Mouse (Mus musculus) midbrain, embryonic 16.5 days (tissue): Measurements from ENCODE around the gene Tvp23b. TPM values are rescaled to one million over a fixed set of nuclear protein-coding genes. Genes with fewer than 3 reads are reported as not detected.

Experiments used
- ATAC-seq: fragments of 200-750 bp; cut with Nextera tagmentation; 2 replicates; pipeline ENCODE4 v1.8.0; 2017; ENCODE audit warnings: moderate TSS enrichment
- H3K27ac ChIP-seq: fragments of 300-500 bp; sonication (generic); 2 replicates; pipeline ENCODE4 v1.5.1; 2014; ENCODE audit warnings: mild to moderate bottlenecking, low read length, mixed read lengths
- H3K27me3 ChIP-seq: fragments of 300-500 bp; sonication (generic); 2 replicates; pipeline ENCODE4 v1.6.1; 2014; ENCODE audit warnings: low read depth, low read length, mixed read lengths; ENCODE audit not compliant: control insufficient read depth, insufficient read depth
- H3K36me3 ChIP-seq: fragments of 300-500 bp; sonication (generic); 2 replicates; pipeline ENCODE4 v1.6.1; 2014; ENCODE audit warnings: mild to moderate bottlenecking, low read length, moderate library complexity, mixed read lengths; ENCODE audit not compliant: control insufficient read depth, insufficient read depth
- H3K4me1 ChIP-seq: fragments of 300-500 bp; sonication (generic); 2 replicates; pipeline ENCODE4 v1.6.1; 2014; ENCODE audit warnings: mild to moderate bottlenecking, low read length, mixed read lengths; ENCODE audit not compliant: control insufficient read depth, insufficient read depth
- H3K4me2 ChIP-seq: fragments of 300-500 bp; sonication (generic); 2 replicates; pipeline ENCODE4 v1.6.1; 2014; ENCODE audit warnings: mild to moderate bottlenecking, low read length, mixed read lengths
- H3K4me3 ChIP-seq: fragments of 300-500 bp; sonication (generic); 2 replicates; pipeline ENCODE4 v1.5.1; 2014; ENCODE audit warnings: low read depth, mild to moderate bottlenecking, low read length, moderate library complexity, mixed read lengths
- H3K9ac ChIP-seq: fragments of 300-500 bp; sonication (generic); 2 replicates; pipeline ENCODE4 v1.6.1; 2014; ENCODE audit warnings: low read depth, low read length, mixed read lengths
- H3K9me3 ChIP-seq: fragments of 300-500 bp; sonication (generic); replicated peaks from 2 replicates; pipeline ENCODE4 v1.6.1; 2014; ENCODE audit warnings: mild to moderate bottlenecking, low read length, mixed read lengths; ENCODE audit not compliant: control insufficient read depth, poor library complexity, severe bottlenecking
- WGBS: fragments of 180-500 bp; shearing (Covaris S2); extraction: QIAGEN DNeasy Blood & Tissue Kit; methylation state at CpG from one replicate; pipeline ENCODE4 v1.1.7; 2014; 5-methylcytosine and 5-hydroxymethylcytosine counted together
- polyA plus RNA-seq: library from polyadenylated mRNA; unstranded; fragments of >200 nt; fragmentation: Nextera tagmentation; extraction: Ambion mirVana; gene quantifications from 2 replicates; pipeline ENCODE4 v1.2.1, GENCODE M21; 2015

The Tvp23b gene
- polyA plus RNA-seq, 1 experiment from 2014 or later, result 68.0 TPM

- 78% methylated on average over 6 of the region's 6 CpGs for WGBS
- ATAC-seq, result no peak
- H3K9ac ChIP-seq, result no peak overlapping the region
These were observed 64.3 kb downstream of the Tvp23b start for GRCm38 (mm10) chr11:62943538-62943937.

GRCm38 (mm10) chr11:62945514-62945913 lies 66.3 kb downstream of the Tvp23b start:
- Histone ChIP-seq H3K27ac (no peak overlapping the region), H3K36me3 (no peaks in the 10 kb centered on the region), H3K4me3 (no peak overlapping the region), H3K9me3 (no peaks in the 10 kb centered on the region), H3K9ac (no peak overlapping the region), H3K4me2 (no peak overlapping the region), H3K27me3 (no peaks in the 10 kb centered on the region), H3K4me1 (no peaks in the 10 kb centered on the region)
- ATAC-seq, result no peak
- WGBS, result 76% methylated on average over 4 of the region's 4 CpGs

More at GRCm38 (mm10) chr11:62943538-62943937, 64.3 kb downstream of the Tvp23b start:
- Histone ChIP-seq H3K36me3 (no peaks in the 10 kb centered on the region), H3K9me3 (no peaks in the 10 kb centered on the region), H3K27ac (no peak overlapping the region), H3K27me3 (no peaks in the 10 kb centered on the region), H3K4me3 (no peak overlapping the region), H3K4me1 (no peaks in the 10 kb centered on the region), H3K4me2 (no peak overlapping the region)

GRCm38 (mm10) chr11:62949548-62949947 lies 70.3 kb downstream of the Tvp23b start:
- Histone ChIP-seq H3K9me3 (no peaks in the 10 kb centered on the region), H3K4me1 (no peaks in the 10 kb centered on the region), H3K36me3 (no peaks in the 10 kb centered on the region), H3K27ac (no peak overlapping the region), H3K9ac (no peak overlapping the region), H3K4me2 (no peak overlapping the region), H3K27me3 (no peaks in the 10 kb centered on the region), H3K4me3 (no peak overlapping the region)
- no peak for ATAC-seq
- 79% methylated on average over 1 of the region's 1 CpGs for WGBS

- 78% methylated on average over 3 of the region's 3 CpGs for WGBS
- Histone ChIP-seq H3K27ac (no peak within 1 kb of the TSS), H3K36me3 (no peaks in the 10 kb centered on the region), H3K9me3 (0 out of 2 replicates have a peak, but pooled peaks cover 2% of the 10 kb centered on the region), H3K27me3 (no peaks in the 10 kb centered on the region), H3K4me2 (no peak within 1 kb of the TSS), H3K4me1 (no peaks in the 10 kb centered on the region), H3K9ac (no peak within 1 kb of the TSS), H3K4me3 (no peak within 1 kb of the TSS)
- ATAC-seq, result no peak
These were observed 71.8 kb downstream of the Tvp23b start, which contains the start of gene Cdrt4 for GRCm38 (mm10) chr11:62951012-62951411. Gene Cdrt4, plus strand, starts transcription at chr11:62951193.

GRCm38 (mm10) chr11:62954766-62955165 lies 75.5 kb downstream of the Tvp23b start:
- Histone ChIP-seq H3K36me3 (no peaks in the 10 kb centered on the region), H3K27ac (no peak overlapping the region), H3K4me1 (no peaks in the 10 kb centered on the region), H3K9me3 (0 out of 2 replicates have a peak, but pooled peaks cover 2% of the 10 kb centered on the region), H3K27me3 (no peaks in the 10 kb centered on the region), H3K4me3 (no peak overlapping the region), H3K4me2 (no peak overlapping the region), H3K9ac (no peak overlapping the region)
- WGBS, result 90% methylated on average over 3 of the region's 3 CpGs
- no peak for ATAC-seq

GRCm38 (mm10) chr11:62955186-62955585 lies 75.9 kb downstream of the Tvp23b start:
- no peaks in the 10 kb centered on the region for H3K4me1 ChIP-seq
- H3K9me3 ChIP-seq, result 0 out of 2 replicates have a peak, but pooled peaks cover 2% of the 10 kb centered on the region
- H3K4me2 ChIP-seq, result no peak overlapping the region
- H3K9ac ChIP-seq, result no peak overlapping the region
- H3K4me3 ChIP-seq, result no peak overlapping the region
- no peak for ATAC-seq
- 88% methylated on average over 5 of the region's 5 CpGs for WGBS
- H3K27me3 ChIP-seq, result no peaks in the 10 kb centered on the region
- H3K27ac ChIP-seq, result no peak overlapping the region
- no peaks in the 10 kb centered on the region for H3K36me3 ChIP-seq

GRCm38 (mm10) chr11:62955776-62956175 lies 76.5 kb downstream of the Tvp23b start:
- no peak for ATAC-seq
- H3K27ac ChIP-seq, result no peak overlapping the region
- WGBS, result 26% methylated on average over 6 of the region's 6 CpGs
- no peak overlapping the region for H3K4me3 ChIP-seq
- H3K9me3 ChIP-seq, result 0 out of 2 replicates have a peak, but pooled peaks cover 2% of the 10 kb centered on the region
- H3K27me3 ChIP-seq, result no peaks in the 10 kb centered on the region
- no peaks in the 10 kb centered on the region for H3K4me1 ChIP-seq
- no peak overlapping the region for H3K4me2 ChIP-seq
- H3K9ac ChIP-seq, result no peak overlapping the region
- no peaks in the 10 kb centered on the region for H3K36me3 ChIP-seq

GRCm38 (mm10) chr11:62957626-62958180 lies 78.4 kb downstream of the Tvp23b start:
- Histone ChIP-seq H3K27me3 (no peaks in the 10 kb centered on the region), H3K27ac (no peak overlapping the region), H3K4me2 (no peak overlapping the region), H3K36me3 (no peaks in the 10 kb centered on the region), H3K4me1 (no peaks in the 10 kb centered on the region), H3K4me3 (no peak overlapping the region), H3K9me3 (0 out of 2 replicates have a peak, but pooled peaks cover 2% of the 10 kb centered on the region), H3K9ac (no peak overlapping the region)
- ATAC-seq, result no peak
- 88% methylated on average over 8 of the region's 8 CpGs for WGBS

GRCm38 (mm10) chr11:62963292-62963691 lies 84.0 kb downstream of the Tvp23b start:
- Histone ChIP-seq H3K4me2 (no peak overlapping the region), H3K27ac (no peak overlapping the region), H3K36me3 (no peaks in the 10 kb centered on the region), H3K4me3 (no peak overlapping the region), H3K27me3 (no peaks in the 10 kb centered on the region), H3K9ac (no peak overlapping the region), H3K4me1 (peaks cover 7% of the 10 kb centered on the region; the same call in 1 of the 2 replicates), H3K9me3 (no peaks in the 10 kb centered on the region)
- ATAC-seq, result no peak
- 80% methylated on average over 4 of the region's 4 CpGs for WGBS
